Mouse (Mus musculus): ENCODE data around the gene Skint3. TPM values are rescaled to one million over a fixed set of nuclear protein-coding genes. Genes with fewer than 3 reads are reported as not detected.

Gene Skint3
- polyA plus RNA-seq (2017; shearing (Covaris generic)), result 0.07 TPM

GRCm38 (mm10) chr4:112231945-112232344, at the start of gene Skint3:
Gene Skint3 (plus strand): TSS chr4:112232245.

Other genes with a start within 250 kb of the Skint3 start
- not detected for gene Skint1, start 226.0 kb upstream of the Skint3 start, polyA plus RNA-seq (2017; shearing (Covaris generic))
- gene Skint4, start 160.2 kb upstream of the Skint3 start, polyA plus RNA-seq (2017; shearing (Covaris generic)), result not detected
- not detected for gene Skint9, start 201.7 kb downstream of the Skint3 start, polyA plus RNA-seq (2017; shearing (Covaris generic))